Comparison of ENCODE assay signal across 8 mouse cellular contexts in genomic region chr19:44237471-44238006, GRCm38 (mm10). TPM values are rescaled to one million over a fixed set of nuclear protein-coding genes. Genes with fewer than 3 reads are reported as not detected.
A peak's percentile ranks its signal among the peaks of the same experiment; 100 is the strongest.
DNase-seq lines count a peak whose midpoint lies in the region; ATAC-seq lines count a peak whose summit lies in the region.
"Had no signal": no experiment of that assay in that cellular context is flagged by ENCODE, and none has a peak within 500 bp of the region (broad histone marks: within the 10 kb centered on the region; RNA-seq: fewer than 3 reads in every experiment).

No protein-coding gene starts in this region.

- no peaks in the 10 kb centered on the region for H3K27me3 ChIP-seq in lung, embryonic 15.5 days
- H3K27me3 ChIP-seq in forebrain, embryonic 13.5 days, result no peaks in the 10 kb centered on the region
- H3K27me3 ChIP-seq in liver, embryonic 12.5 days (replicated peaks), result peaks cover 70% of the 10 kb centered on the region
- H3K27me3 ChIP-seq in stomach, embryonic 16.5 days (ENCODE audit: control insufficient read depth, insufficient read depth, low read length), result no peaks in the 10 kb centered on the region

- peak overlapping the region; percentile 27 for H3K4me3 ChIP-seq in lung, embryonic 15.5 days
- H3K4me3 ChIP-seq in forebrain, embryonic 13.5 days, result peak overlapping the region; percentile 13; the same call in 1 of the 2 replicates
- H3K4me3 ChIP-seq in liver, embryonic 12.5 days, result peak overlapping the region; percentile 11; the same call in 1 of the 2 replicates
- H3K4me3 ChIP-seq in stomach, embryonic 16.5 days (replicated peaks; ENCODE audit: low read length), result peak overlapping the region; percentile 24; the same call in 1 of the 2 replicates

- no peak overlapping the region for H3K9ac ChIP-seq in lung, embryonic 15.5 days
- no peak overlapping the region for H3K9ac ChIP-seq in forebrain, embryonic 13.5 days
- H3K9ac ChIP-seq in liver, embryonic 12.5 days, result no peak overlapping the region
- H3K9ac ChIP-seq in stomach, embryonic 16.5 days (ENCODE audit: low read length), result peak overlapping the region; percentile 7; the same call in 1 of the 2 replicates

- H3K36me3 ChIP-seq in lung, embryonic 15.5 days, result no peaks in the 10 kb centered on the region
- no peaks in the 10 kb centered on the region for H3K36me3 ChIP-seq in forebrain, embryonic 13.5 days (ENCODE audit: poor library complexity, severe bottlenecking)
- no peaks in the 10 kb centered on the region for H3K36me3 ChIP-seq in liver, embryonic 12.5 days
- H3K36me3 ChIP-seq in stomach, embryonic 16.5 days (ENCODE audit: control insufficient read depth, insufficient read depth, low read length), result no peaks in the 10 kb centered on the region

- peak overlapping the region; percentile 50 for H3K4me2 ChIP-seq in lung, embryonic 15.5 days
- peak overlapping the region; percentile 50 for H3K4me2 ChIP-seq in forebrain, embryonic 13.5 days
- peak overlapping the region; percentile 46 for H3K4me2 ChIP-seq in liver, embryonic 12.5 days
- peak overlapping the region; percentile 47 for H3K4me2 ChIP-seq in stomach, embryonic 16.5 days (ENCODE audit: low read depth, low read length)

- H3K27ac ChIP-seq in lung, embryonic 15.5 days, result no peak overlapping the region
- H3K27ac ChIP-seq in forebrain, embryonic 13.5 days, result no peak overlapping the region
- no peak overlapping the region for H3K27ac ChIP-seq in liver, embryonic 12.5 days
- H3K27ac ChIP-seq in stomach, embryonic 16.5 days (ENCODE audit: low read length), result no peak overlapping the region

- no peak; the same call in 1 of the 2 replicates for ATAC-seq in lung, embryonic 15.5 days (ENCODE audit: borderline replicate concordance, extremely low read depth, low FRiP score, low TSS enrichment)
- ATAC-seq in forebrain, embryonic 13.5 days, result 0 out of 2 replicates have a peak, but pooled peaks have one; percentile 19
- ATAC-seq in liver, embryonic 12.5 days, result no peak
- ATAC-seq in stomach, embryonic 16.5 days (ENCODE audit: insufficient read depth, low FRiP score), result no peak

- no peaks in the 10 kb centered on the region for H3K9me3 ChIP-seq in lung, embryonic 15.5 days
- H3K9me3 ChIP-seq in forebrain, embryonic 13.5 days (replicated peaks), result no peaks in the 10 kb centered on the region
- H3K9me3 ChIP-seq in liver, embryonic 12.5 days (replicated peaks), result no peaks in the 10 kb centered on the region
- H3K9me3 ChIP-seq in stomach, embryonic 16.5 days (replicated peaks; ENCODE audit: control insufficient read depth, low read length), result no peaks in the 10 kb centered on the region

- intact Hi-C loops in left cerebral cortex, postnatal 4 days (cut with DNase I), result no loop called here

- 12% methylated on average over 19 of the region's 19 CpGs for WGBS in lung, embryonic 15.5 days
- WGBS in forebrain, embryonic 13.5 days, result 16% methylated on average over 19 of the region's 19 CpGs
- 12% methylated on average over 19 of the region's 19 CpGs for WGBS in liver, embryonic 12.5 days (ENCODE audit: insufficient replicate concordance)
- WGBS in stomach, embryonic 16.5 days, result 11% methylated on average over 19 of the region's 19 CpGs

- DNase-seq in lung, postnatal 36 days, result no peak
- DNase-seq in left cerebral cortex, postnatal 4 days, result no peak
- DNase-seq in thymus, postnatal 25 days, result no peak

- H3K4me1 ChIP-seq in lung, embryonic 15.5 days, result no peaks in the 10 kb centered on the region
- H3K4me1 ChIP-seq in forebrain, embryonic 13.5 days, result no peaks in the 10 kb centered on the region
- H3K4me1 ChIP-seq in liver, embryonic 12.5 days, result 0 out of 2 replicates have a peak, but pooled peaks cover 3% of the 10 kb centered on the region
- H3K4me1 ChIP-seq in stomach, embryonic 16.5 days (ENCODE audit: control insufficient read depth, insufficient read depth, low read length), result no peaks in the 10 kb centered on the region

RNA-seq across cellular contexts. Expression of gene Scd3, which starts 34.5 kb away (rescaled TPM):
- 0.58 and 0.64 TPM in 2 replicates for polyA plus RNA-seq in lung, embryonic 15.5 days (2015; fragmentation: Nextera tagmentation; extraction: Ambion mirVana)
- 1.4 and 1.6 TPM in 2 replicates for polyA plus RNA-seq in forebrain, embryonic 13.5 days (2015; fragmentation: Nextera tagmentation; extraction: Ambion mirVana)
- polyA plus RNA-seq in liver, embryonic 12.5 days (2016; fragmentation: Nextera tagmentation; extraction: Ambion mirVana), result 0.29 TPM in 1 of 2 replicates, not detected in the other
- polyA plus RNA-seq in stomach, embryonic 16.5 days (2015; fragmentation: Nextera tagmentation; extraction: Ambion mirVana), result 0.11 and 0.18 TPM in 2 replicates
- 1 to 10 TPM; 1.2 to 1.9 TPM for total RNA-seq in left cerebral cortex, postnatal 4 days (2021)

RNA-seq across cellular contexts. Expression of gene Pkd2l1, which starts 45.3 kb away (rescaled TPM):
- 0.04 TPM in 1 of 2 replicates, not detected in the other for polyA plus RNA-seq in lung, embryonic 15.5 days (2015; fragmentation: Nextera tagmentation; extraction: Ambion mirVana)
- polyA plus RNA-seq in forebrain, embryonic 13.5 days (2015; fragmentation: Nextera tagmentation; extraction: Ambion mirVana), result 0.11 and 0.17 TPM in 2 replicates
- polyA plus RNA-seq in liver, embryonic 12.5 days (2016; fragmentation: Nextera tagmentation; extraction: Ambion mirVana), result not detected in 2 replicates
- polyA plus RNA-seq in stomach, embryonic 16.5 days (2015; fragmentation: Nextera tagmentation; extraction: Ambion mirVana), result not detected in 2 replicates
- not detected for total RNA-seq in left cerebral cortex, postnatal 4 days (2021)
- total RNA-seq: left cerebral cortex, postnatal 10 days had no signal

RNA-seq across cellular contexts. Expression of gene Scd2, which starts 55.9 kb away (rescaled TPM):
- 210 and 224 TPM in 2 replicates for polyA plus RNA-seq in lung, embryonic 15.5 days (2015; fragmentation: Nextera tagmentation; extraction: Ambion mirVana)
- 247 and 288 TPM in 2 replicates for polyA plus RNA-seq in forebrain, embryonic 13.5 days (2015; fragmentation: Nextera tagmentation; extraction: Ambion mirVana)
- polyA plus RNA-seq in liver, embryonic 12.5 days (2016; fragmentation: Nextera tagmentation; extraction: Ambion mirVana), result 136 and 148 TPM in 2 replicates
- 329 and 336 TPM in 2 replicates for polyA plus RNA-seq in stomach, embryonic 16.5 days (2015; fragmentation: Nextera tagmentation; extraction: Ambion mirVana)
- 100 to 1,000 TPM; 554 to 565 TPM for total RNA-seq in left cerebral cortex, postnatal 4 days (2021)
